Mouse (Mus musculus) layer of hippocampus, adult 8-10 months (tissue): ENCODE results near the gene Lrrc2. TPM values are rescaled to one million over a fixed set of nuclear protein-coding genes. Genes with fewer than 3 reads are reported as not detected.
A peak's percentile ranks its signal among the peaks of the same experiment; 100 is the strongest.

Source experiments
- DNase-seq, 2 experiments: peaks; one replicate each; pipeline ENCODE4 v3.0.0; 2022; ENCODE audit warnings: low spot score in 2 of 2
- microRNA-seq, 2 experiments: library from miRNA; unstranded; fragments of <30 nt; microRNA quantifications; one replicate each; pipeline ENCODE4 v1.2.0; 2022
- total RNA-seq, 4 experiments: library from RNA; stranded (reverse); gene quantifications; 2 replicates each; pipeline ENCODE4 v1.2.4; 2022

The Lrrc2 gene
- total RNA-seq, 4 experiments from 2014 or later: 1.3 to 2.0 (median 1.8) TPM

DNA sequence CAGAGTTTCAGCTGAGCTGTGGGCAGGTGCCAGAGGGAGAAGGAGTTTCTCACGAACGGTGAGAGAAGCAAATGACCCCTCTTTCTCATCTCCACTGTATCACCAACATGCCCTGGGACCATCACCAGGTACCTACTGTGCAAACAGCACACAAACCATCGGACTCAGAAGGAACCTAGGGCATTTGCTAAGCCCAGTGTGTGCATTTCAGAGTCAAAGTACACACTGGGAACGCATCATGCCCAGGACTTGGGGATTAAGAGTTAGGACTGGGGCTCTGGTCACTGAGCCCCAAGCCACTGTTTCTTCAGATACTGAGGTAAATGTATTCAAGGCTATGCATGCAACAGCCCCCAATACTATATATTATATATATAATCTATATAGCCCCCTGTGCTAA lies 36.0 kb downstream of the Lrrc2 start:
- DNase-seq: no peak

DNA sequence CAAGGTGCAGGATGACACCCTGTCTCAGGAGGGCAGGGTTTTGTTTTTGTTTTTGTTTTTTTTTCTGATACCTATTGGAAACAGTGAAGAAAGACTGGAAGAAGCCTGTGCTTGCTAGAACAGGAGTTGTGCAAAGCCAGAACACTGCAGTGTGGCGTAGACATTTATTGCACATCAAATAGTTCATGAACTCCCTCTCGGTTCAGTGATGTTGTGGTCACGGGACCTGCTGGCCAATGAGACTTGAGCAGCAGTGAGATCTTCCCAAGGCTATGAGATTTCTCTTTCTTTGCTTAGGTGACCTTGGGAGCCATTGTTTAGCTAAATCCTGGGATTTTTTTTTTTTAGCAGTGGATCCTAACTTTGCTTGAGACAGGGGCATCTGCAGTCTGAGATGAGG lies 36.7 kb downstream of the Lrrc2 start:
- DNase-seq: no peak

DNA sequence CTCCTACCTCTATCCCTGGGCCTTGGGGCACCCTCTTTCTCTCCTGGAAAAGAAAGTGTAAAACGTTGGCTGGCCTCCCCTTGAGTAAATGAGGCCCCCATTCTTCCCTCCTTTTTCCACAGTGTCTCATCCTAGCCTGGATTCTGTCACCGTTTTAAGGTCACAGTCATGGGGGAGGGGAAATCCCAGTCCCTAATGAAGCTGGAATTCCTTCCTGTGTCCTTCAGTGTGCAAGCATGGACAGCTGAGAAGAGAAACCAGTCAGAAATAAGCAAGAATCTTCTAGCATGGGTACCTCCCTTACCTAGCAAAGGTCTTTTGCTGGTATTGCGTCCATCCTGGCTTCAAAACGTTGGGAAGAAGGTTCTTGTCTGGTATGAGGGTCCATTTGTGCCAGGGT lies 37.8 kb downstream of the Lrrc2 start:
- DNase-seq: no peak

DNA sequence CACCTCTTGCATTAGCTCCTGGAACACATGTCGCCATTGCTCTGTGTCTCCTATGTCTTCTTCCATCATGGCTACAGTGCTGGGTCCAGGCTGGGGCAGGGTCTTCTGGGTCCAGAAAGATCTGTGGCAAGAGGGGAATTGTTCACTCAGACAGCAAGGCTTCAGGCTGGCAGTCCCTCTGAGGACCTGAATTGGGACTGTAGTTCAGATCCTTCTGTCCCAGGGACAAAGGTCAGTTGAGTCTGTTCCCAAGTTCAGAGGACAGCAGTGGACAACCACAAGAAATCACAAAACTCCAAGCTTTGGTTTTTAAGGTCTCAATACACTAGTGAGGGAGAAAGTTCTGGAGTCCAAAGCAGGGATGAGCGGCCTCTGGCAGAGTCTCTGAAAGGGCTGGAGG lies 38.2 kb downstream of the Lrrc2 start:
- no peak for DNase-seq

DNA sequence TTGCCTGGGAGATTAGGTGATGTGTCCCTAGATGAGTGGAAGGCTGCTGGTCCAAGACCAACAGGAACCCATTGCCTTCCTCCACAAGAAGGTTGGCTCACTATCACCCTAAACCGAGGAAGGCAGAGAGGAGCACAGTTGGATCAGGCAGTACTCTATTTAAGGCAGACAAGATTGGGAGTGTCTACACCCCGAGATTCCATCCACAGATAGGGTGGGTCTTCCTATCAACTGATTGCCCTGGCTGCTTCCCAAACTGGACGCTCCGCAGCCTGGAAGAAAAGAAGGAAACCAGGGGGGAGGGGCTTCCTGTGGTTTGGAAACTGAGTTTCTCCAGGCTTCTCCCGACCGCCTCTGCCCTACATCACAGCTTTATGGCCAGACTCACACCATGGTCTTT lies 38.9 kb downstream of the Lrrc2 start, which contains the start of gene Rtp3:
Gene Rtp3 (minus strand): TSS at position 380 of the 400 bp plus-strand sequence.
- no peak for DNase-seq

DNA sequence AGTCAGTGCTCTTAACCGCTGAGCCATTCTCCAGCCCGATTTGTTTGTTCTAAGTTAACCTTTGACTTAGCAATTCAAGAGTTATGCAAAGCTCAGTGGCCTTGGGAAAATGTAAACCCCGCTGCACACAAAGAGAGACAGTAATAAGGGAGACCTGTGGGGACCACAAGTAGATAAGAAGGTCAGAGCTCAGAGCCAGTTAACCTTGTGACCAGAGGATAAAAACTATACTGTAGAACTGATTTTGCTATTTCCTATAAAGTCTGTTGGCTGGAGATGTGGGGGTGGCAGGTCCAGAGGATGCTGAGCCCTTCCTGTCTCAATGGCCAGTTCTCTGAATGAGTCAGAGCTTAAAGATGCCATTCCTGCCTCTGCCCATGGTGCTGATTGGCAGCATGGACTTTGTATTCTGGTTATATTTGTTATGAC lies 42.0 kb downstream of the Lrrc2 start:
- DNase-seq: no peak

DNA sequence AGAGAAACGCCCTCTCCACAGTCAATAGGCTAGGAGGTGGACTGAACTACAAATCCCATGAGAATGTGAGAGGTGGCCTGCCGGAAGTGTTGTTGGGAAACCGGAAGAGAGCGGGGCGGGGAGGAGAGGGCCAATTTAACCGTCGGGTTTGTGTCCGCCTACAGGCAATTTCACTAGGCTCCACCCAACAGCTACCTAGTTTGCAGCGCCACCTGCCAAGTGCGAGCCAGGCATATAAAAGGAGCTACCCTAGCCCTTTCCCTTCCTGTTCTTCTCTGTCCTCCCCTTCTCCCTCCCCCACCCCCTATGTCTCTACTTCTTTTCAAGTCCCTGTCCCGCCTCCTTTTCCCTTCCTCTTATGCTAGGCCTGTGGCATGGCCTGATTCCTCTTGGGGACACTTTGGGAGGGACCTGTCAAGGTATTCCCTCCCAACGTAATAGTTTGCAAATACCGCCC lies 43.4 kb downstream of the Lrrc2 start:
- DNase-seq: peak; percentile 63 to 69

DNA sequence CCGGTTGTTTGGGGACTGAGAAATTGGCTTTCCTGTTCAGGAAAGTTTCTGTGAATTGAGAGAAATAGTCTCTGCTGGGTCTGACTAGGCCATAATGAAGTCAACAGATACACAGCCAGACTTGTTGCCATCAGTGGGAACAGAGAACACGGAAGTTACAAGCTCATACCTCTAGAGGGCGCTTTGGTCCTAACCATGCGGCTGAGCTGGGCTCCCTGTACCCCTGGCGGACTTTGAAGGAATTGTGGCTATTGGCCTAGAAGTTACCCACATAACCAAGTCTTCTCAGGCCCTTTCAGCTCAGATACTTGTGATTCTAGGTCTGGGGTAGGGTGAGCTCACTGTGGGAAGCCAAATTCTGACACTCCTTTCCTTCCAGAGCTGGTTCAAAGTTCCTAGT lies 45.9 kb downstream of the Lrrc2 start:
- DNase-seq: peak; percentile 52 to 76

DNA sequence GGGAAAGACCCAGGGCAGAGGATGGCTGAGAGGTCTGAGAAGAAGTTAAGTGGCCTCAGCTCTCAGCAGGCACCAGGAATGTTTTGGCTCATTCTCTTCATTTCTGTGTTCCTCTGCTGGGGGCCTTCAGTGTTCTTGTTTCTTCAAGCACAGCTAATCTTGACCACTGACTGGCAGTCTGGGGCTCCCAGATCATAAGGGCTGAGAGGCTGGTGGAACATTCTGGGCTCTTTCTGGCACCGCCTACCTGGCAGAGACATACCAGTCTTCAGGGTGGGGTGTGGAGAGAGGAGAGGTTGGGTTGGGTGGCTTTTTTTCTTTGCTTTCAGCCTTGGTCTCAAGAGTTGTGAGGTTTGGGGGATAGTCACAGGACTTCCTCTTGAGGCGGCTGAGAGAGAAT lies 47.7 kb downstream of the Lrrc2 start:
- DNase-seq: no peak

DNA sequence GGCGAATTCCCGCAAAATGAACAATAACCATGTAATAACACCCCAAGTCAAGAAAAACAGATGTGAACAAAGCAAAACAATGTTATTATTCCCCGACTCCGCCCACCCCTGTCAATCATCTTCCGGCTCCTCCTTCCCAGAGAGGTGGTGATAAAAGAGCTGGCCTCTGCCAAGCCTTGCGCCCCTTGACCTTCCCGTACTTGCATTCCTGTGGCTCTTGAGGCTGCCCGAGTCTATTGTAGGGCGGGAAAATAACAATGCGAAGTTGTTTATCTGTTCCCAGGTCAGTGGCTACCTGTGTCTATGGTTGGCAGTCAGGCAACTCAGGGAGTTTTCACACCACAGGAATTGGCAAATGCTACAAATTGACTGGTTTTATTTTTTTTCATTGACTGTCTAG lies 48.5 kb downstream of the Lrrc2 start:
- DNase-seq: no peak

DNA sequence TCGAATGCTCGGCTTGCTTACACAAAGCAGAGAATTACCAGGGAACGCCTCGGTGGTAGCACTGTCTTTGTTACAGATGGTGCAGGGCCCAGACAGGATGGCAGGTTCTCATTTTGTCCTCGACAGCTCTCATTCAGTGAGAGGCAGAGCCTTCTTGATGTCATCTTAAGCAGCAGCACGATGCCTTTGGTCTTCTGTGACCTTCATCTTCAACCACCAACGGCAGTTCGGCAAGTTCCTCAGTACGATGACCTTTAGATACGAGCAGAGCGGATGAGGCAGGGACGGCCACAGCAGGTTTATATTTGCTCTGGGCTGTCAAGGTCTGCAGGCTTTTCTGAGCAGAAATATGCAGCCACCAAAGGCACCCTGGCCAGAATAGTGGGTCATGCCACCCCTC lies 50.3 kb downstream of the Lrrc2 start:
- DNase-seq: no peak

DNA sequence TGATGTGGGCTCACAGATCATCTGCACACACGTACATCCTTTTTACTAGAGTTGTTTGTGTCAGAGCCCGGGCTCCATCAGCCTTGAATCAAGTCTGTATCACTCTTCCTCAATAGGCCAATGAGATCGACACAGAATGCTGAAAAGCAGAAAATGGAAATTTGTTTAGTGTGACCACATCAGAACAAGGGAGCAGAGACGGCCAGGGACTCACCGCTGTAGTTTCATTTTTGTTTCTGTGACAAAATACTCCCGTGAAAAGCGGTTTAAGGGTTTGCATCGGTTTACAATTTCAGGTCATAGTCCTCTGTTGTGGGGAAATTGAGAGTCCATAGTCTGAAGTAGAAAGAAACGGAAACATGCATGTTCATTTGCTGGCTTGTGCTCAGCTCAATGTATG lies 51.9 kb downstream of the Lrrc2 start:
- no peak for DNase-seq

DNA sequence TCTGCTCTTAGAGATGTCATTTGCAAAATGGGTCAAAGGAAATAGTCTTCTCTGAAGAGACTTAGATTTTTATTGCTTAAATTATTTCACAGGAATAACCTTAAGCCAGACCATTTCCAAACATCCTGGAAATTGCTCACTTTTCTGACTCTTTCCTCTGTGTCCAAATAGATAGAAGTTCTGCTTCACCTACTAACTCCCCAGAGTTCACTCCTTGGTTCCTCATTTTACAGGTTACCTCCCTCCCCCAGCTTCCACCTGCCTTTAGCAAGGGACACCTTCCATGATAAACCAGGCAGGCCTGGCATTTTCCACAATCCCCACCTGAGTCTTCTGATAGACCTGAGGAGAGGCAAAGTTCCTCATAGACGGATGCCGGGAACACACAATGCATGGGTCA lies 55.2 kb downstream of the Lrrc2 start:
- DNase-seq: no peak

DNA sequence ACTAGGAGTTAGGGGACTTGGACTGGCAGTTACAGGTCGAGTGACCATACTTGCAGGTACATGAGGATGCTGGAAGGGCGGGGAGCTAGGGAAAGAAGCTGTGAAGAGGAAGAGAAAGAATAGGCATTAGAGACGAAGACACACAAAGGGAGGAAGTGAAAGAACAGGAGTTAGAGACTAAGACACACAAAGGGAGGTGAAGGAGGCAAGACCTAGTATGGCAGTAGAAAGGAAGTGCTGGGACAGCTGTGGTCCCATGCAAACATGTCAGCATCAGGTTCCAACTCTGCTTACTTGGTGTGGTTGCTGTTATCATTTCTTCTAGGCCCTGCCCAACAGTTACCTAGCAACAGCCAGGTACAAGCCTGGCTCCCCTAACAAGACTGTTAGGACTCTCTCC lies 58.4 kb downstream of the Lrrc2 start:
- DNase-seq: no peak

DNA sequence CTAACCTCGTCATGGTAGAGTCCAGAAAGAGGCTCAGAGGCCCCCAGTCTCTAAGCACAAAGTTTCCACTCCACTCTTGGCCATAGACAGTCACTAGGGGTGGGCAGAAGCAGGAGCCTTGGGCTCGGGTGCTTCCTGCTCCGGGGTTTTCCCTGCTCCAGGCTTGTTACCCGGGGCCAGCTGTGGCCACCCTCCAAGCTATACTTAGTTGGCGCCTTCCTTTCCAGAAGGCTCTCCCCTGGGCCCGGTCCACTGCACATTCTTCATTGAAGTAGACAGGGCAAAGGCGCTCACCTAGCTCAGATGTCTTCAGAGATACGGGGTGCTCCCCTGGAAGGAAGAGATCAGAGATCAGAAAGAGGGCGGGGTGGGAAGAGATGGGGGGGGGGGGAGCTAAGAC lies 60.2 kb downstream of the Lrrc2 start:
- DNase-seq: no peak

DNA sequence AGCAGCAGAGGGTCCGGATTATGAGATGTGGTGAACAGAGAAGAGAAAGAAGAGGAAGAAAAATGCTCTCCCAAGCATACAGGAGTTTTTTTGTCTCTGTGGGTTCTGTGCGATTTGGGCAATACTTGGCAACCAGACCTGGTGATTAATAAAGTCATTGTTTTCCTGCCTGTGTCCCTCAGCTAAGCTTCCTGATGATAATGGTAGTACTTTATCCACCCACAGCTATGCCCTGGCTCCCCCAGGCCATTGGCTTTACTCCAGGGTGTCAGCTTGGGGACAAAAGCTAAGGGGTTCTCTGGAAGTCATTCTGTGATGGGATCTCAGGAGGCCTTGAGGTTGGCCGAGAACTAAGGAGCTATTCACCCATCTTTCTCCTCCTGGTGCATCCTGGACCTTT lies 60.7 kb downstream of the Lrrc2 start:
- DNase-seq: no peak

DNA sequence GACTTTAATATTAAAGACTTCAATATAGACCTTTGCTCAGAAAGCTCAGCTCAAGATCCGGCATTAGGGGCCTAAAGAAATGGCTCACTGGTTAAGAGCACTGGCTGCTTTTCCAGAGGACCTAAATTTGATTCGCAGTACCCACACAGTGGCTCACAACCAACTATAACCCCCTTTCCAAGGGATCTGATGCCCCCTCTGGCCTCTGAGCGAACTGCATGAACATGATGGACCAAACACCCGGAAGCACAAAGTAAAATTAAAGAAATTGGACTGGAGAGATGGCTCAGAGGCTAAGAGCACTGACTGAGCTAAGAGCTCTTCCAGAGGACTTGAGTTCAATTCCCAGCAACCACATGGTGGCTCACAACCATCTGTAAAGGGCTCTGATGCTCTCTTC lies 64.3 kb downstream of the Lrrc2 start:
- no peak for DNase-seq

DNA sequence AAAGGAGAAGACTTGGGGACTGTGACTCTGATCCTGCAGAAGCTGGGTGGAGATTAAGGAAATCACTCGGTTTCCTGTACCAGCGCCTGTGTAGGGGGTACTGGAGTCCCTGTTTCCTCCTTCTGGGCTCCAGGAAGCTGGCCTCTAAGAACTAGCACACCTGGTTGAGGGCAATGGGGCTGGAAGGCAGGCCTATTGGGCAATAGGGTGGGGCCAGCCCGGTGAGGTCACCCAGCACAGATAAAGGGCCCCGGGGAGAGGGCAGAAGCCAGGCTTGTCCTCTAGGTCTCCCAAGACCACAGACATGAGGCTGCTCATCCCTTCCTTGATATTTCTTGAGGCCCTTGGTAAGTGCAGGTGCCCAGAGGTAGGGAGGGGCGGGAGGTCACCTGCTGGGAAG lies 67.7 kb downstream of the Lrrc2 start, which contains the start of gene Ltf:
Gene Ltf (plus strand): TSS at position 250 of the 400 bp plus-strand sequence.
- no peak for DNase-seq

DNA sequence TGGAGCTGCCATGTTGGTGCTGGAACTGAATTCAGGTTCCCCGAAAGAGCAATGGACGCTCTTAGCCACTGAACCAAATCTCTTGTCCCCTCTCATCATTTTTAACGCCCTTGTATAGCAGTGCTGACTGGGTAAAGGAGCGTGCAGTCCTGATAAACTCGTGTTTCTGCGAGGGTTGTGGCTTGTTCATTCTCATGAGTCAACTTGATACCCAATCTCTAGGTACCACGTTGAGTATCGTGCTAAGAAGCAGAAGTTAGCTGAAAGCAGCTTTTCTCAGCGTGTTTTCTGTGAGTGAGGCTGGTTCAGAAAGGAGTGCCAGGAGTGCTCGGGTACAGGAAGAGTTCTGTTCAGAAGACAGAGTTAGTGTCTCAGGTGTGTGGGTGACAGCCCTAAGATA lies 75.4 kb downstream of the Lrrc2 start:
- DNase-seq: no peak

Small RNAs within 50 kb of the gene (microRNA-seq; reads per million reads assigned to microRNA genes)
- gene Gm24269: 0 reads per million in 2 experiments

Other genes starting within 250 kb of the Lrrc2 start
- gene Myl3, start 209.7 kb upstream of the Lrrc2 start, total RNA-seq: 1 to 10 TPM in 1 of 4 experiments, under 1 TPM in 1, not detected in 2; 0.74 to 1.9 TPM
- 10 to 100 TPM in 1 of 4 experiments, 1 to 10 TPM in 3; 6.1 to 10.5 (median 8.7) TPM for gene Pth1r, start 204.4 kb upstream of the Lrrc2 start, total RNA-seq
- gene Prss42, start 153.4 kb upstream of the Lrrc2 start, total RNA-seq: not detected
- not detected for gene Prss44, start 137.6 kb upstream of the Lrrc2 start, total RNA-seq
- gene Prss43, start 124.9 kb upstream of the Lrrc2 start, total RNA-seq: under 1 TPM in 2 of 4 experiments, not detected in 2; 0.23 to 0.39 TPM
- under 1 TPM in 3 of 4 experiments, not detected in 1; 0.35 to 0.63 (median 0.55) TPM for gene Prss45, start 117.0 kb upstream of the Lrrc2 start, total RNA-seq
- not detected for gene Prss46, start 107.0 kb upstream of the Lrrc2 start, total RNA-seq
- gene Prss50, start 93.6 kb upstream of the Lrrc2 start, total RNA-seq: 1 to 10 TPM in 2 of 4 experiments, under 1 TPM in 2; 0.60 to 2.1 (median 1.4) TPM
- 10 to 100 TPM in 3 of 4 experiments, 1 to 10 TPM in 1; 8.0 to 14.7 (median 13.7) TPM for gene Als2cl, start 71.7 kb upstream of the Lrrc2 start, total RNA-seq
- 1 to 10 TPM; 2.4 to 3.6 (median 2.8) TPM for gene Tmie, start 71.4 kb upstream of the Lrrc2 start, total RNA-seq
- gene Fam240a, start 34.7 kb upstream of the Lrrc2 start, total RNA-seq: not detected
- 1 to 10 TPM in 1 of 4 experiments, under 1 TPM in 2, not detected in 1; 0.62 to 1.2 (median 0.74) TPM for gene Tdgf1, start 5.4 kb upstream of the Lrrc2 start, total RNA-seq
- under 1 TPM in 3 of 4 experiments, not detected in 1; 0.36 to 0.54 (median 0.40) TPM for gene Rtp3, start 39.0 kb downstream of the Lrrc2 start, total RNA-seq
- not detected for gene Ltf, start 67.7 kb downstream of the Lrrc2 start, total RNA-seq
- 1 to 10 TPM in 2 of 4 experiments, under 1 TPM in 2; 0.62 to 4.0 (median 1.2) TPM for gene Ccrl2, start 106.0 kb downstream of the Lrrc2 start, total RNA-seq
- gene Lrrfip2, start 166.0 kb downstream of the Lrrc2 start, total RNA-seq: 10 to 100 TPM; 34.6 to 46.1 (median 40.6) TPM